Mouse (Mus musculus): ENCODE results near the gene Gpr142.

- no peak for TF ChIP-seq ZC3H11A (IDR thresholded peaks at IDR 0.05; ENCODE audit: borderline replicate concordance, low read depth, low read length)
- no peak for TF ChIP-seq CHD2 (IDR thresholded peaks at IDR 0.05; ENCODE audit: low read depth, low read length)
- TF ChIP-seq MAFK (IDR thresholded peaks at IDR 0.05; ENCODE audit: insufficient read depth, low read depth, low read length): no peak
- TF ChIP-seq ZNF384 (IDR thresholded peaks at IDR 0.05; ENCODE audit: low read depth, low read length): no peak
Observed at GRCm38 (mm10) chr11:114809371-114809770, 10.6 kb downstream of the Gpr142 start.

Data from ES-E14 (cell line).